Mouse (Mus musculus) stomach, postnatal 0 days (tissue): ENCODE measurements around the gene Kng2.

ENCODE experiments used
- CTCF ChIP-seq: IDR thresholded peaks from 2 replicates; pipeline ENCODE4 v1.5.1; 2016; ENCODE audit warnings: antibody characterized with exemption, low read depth, mild to moderate bottlenecking, moderate library complexity
- EP300 ChIP-seq: optimal IDR thresholded peaks from 2 replicates; pipeline ENCODE3; 2016; ENCODE audit warnings: antibody characterized with exemption

DNA sequence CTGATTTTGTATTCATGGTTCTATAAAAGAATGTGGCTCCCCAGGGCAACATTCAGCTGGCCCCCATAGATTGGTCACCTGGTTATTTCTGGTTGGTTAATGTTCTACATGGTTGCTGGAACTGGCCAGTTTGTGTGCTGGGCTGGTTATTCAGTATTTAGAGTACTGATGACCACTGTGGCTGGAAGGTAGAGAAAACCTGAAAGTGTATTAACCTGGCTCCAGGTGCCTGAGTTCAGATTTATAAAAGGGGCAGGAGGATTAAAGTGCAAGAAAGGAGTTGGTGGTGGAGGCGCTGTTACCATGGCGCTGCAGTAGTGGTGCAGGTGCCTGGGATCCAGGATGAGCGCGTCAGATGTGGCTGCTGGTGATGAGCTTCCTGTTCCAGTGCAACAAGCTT is 4.4 kb upstream of the Kng2 start:
- TF ChIP-seq CTCF (no peak), EP300 (no peak)
